Mouse (Mus musculus): ENCODE results near the gene Itpa.

Itpa gene

DNA sequence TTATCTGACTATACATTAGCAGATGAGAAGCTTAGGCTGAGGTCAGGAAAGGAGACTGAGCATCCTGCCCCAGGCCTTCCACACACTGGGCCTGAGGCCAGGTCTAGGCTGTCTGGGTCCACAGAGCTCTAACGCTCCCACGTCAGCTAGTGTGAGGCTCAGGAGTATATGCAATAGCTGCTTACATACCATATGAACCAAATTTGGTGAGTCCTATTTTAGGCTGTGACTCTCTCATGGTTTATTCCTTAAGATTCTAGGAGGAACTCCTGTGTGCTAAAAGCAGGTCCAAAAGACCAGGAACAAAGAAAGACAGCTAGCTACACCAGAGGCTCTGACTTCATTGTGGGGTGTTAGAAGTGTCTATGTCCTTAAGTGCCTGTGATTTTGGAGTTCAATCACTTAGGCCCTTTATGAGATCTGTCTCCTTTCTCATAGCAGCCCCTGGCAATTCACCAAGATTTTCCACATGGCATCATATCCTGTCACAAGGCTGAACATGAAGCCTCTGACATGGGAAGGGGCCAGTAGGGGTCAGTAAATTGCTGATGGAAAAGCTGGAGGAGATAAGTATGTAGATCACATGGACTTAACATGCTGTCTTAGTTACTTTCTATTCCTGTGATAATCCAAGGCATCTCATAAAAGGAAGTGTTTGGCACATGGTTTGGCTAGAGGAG is 61.6 kb downstream of the Itpa start:
- DNase-seq (ENCODE audit: low spot score in 2 of 2), result no peak

GRCm38 (mm10) chr2:130730746-130731145 is 63.3 kb downstream of the Itpa start:
- DNase-seq (ENCODE audit: low spot score in 2 of 2), result no peak
